Mouse (Mus musculus) stomach, postnatal 0 days (tissue): Measurements from ENCODE around the gene Dus3l.

Experiments
- CTCF ChIP-seq: IDR thresholded peaks from 2 replicates; pipeline ENCODE4 v1.5.1; 2016; ENCODE audit warnings: antibody characterized with exemption, low read depth, mild to moderate bottlenecking, moderate library complexity
- EP300 ChIP-seq: optimal IDR thresholded peaks from 2 replicates; pipeline ENCODE3; 2016; ENCODE audit warnings: antibody characterized with exemption

DNA sequence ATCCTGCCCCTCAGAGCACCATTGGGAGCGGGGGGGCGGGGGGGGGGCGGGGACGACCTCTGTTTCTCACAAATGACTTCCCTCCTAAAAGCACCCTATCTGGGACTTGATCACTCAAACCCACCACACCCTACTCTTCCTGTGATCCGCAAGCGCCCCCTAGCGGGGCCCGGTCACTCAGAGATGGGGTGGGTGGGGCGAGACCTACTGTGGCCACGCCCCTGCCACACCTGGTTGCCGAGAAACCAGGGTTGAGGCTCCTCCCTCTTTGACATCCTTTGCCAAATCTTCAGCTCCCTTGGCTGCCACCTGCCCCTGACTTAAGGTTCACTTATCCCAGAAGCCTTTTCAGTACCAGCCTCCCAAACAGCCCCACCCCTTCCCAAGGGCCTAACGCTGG lies 6.4 kb upstream of the Dus3l start:
- TF ChIP-seq CTCF (peak; percentile 79), EP300 (no peak)
